Mouse (Mus musculus) right cerebral cortex, adult 2 months (tissue): ENCODE data around the gene Dag1.
"Not testable (repeated sequence)": the region's sequence is repeated elsewhere in the genome, so short reads cannot be mapped to it uniquely, and the experiment has no call there.

ENCODE experiments used
- DNase-seq, 2 experiments: peaks; one replicate each; pipeline ENCODE4 v3.0.0; 2021 to 2022; ENCODE audit warnings: low spot score in 2 of 2

Dag1 gene

GRCm38 (mm10) chr9:108274476-108275330 is 10.9 kb upstream of the Dag1 start:
- DNase-seq: no peak

GRCm38 (mm10) chr9:108273485-108273884 is 9.7 kb upstream of the Dag1 start:
- DNase-seq: no peak

GRCm38 (mm10) chr9:108272691-108273090 is 8.9 kb upstream of the Dag1 start:
- DNase-seq: no peak

GRCm38 (mm10) chr9:108271941-108272340 is 8.2 kb upstream of the Dag1 start:
- DNase-seq: no peak

- not testable (repeated sequence) for DNase-seq
These were observed 4.9 kb upstream of the Dag1 start for GRCm38 (mm10) chr9:108268701-108269100.

- DNase-seq: no peak
These were observed 3.9 kb upstream of the Dag1 start for GRCm38 (mm10) chr9:108267691-108268090.

GRCm38 (mm10) chr9:108266261-108266935 is 2.6 kb upstream of the Dag1 start:
- no peak for DNase-seq

GRCm38 (mm10) chr9:108264191-108264921 is 598 bp upstream of the Dag1 start:
- no peak for DNase-seq

- peak; percentile 30 to 42 for DNase-seq
These were observed 552 bp downstream of the Dag1 start for GRCm38 (mm10) chr9:108263131-108263681.

- DNase-seq: no peak
These were observed 1.2 kb downstream of the Dag1 start for GRCm38 (mm10) chr9:108262494-108263049.

- no peak for DNase-seq
These were observed 1.9 kb downstream of the Dag1 start for GRCm38 (mm10) chr9:108261865-108262264.

- DNase-seq: no peak
These were observed 3.2 kb downstream of the Dag1 start for GRCm38 (mm10) chr9:108260526-108260925.

- DNase-seq: no peak
These were observed 11.0 kb downstream of the Dag1 start for GRCm38 (mm10) chr9:108252766-108253165.

GRCm38 (mm10) chr9:108251877-108252276 is 11.9 kb downstream of the Dag1 start:
- no peak for DNase-seq

- no peak for DNase-seq
These were observed 14.8 kb downstream of the Dag1 start for GRCm38 (mm10) chr9:108248957-108249356.

- no peak for DNase-seq
These were observed 18.8 kb downstream of the Dag1 start for GRCm38 (mm10) chr9:108244984-108245383.

GRCm38 (mm10) chr9:108244540-108244939 is 19.2 kb downstream of the Dag1 start:
- DNase-seq: no peak

- DNase-seq: no peak
These were observed 23.8 kb downstream of the Dag1 start for GRCm38 (mm10) chr9:108239951-108240350.

- DNase-seq: no peak
These were observed 24.9 kb downstream of the Dag1 start for GRCm38 (mm10) chr9:108238831-108239230.

GRCm38 (mm10) chr9:108238402-108238801 is 25.4 kb downstream of the Dag1 start:
- DNase-seq: no peak

GRCm38 (mm10) chr9:108234682-108235081 is 29.1 kb downstream of the Dag1 start:
- DNase-seq: no peak

- DNase-seq: no peak
These were observed 30.9 kb downstream of the Dag1 start for GRCm38 (mm10) chr9:108232908-108233307.
